Mouse (Mus musculus) small intestine, adult 2 months (tissue): Measurements from ENCODE around the gene Hnrnpk.

ENCODE experiments used
- CTCF ChIP-seq: fragments of 200-500 bp; IDR thresholded peaks from 2 replicates; pipeline ENCODE4 v1.5.1; 2012; ENCODE audit warnings: low read depth, mild to moderate bottlenecking, control low read depth, inconsistent platforms, low read length, moderate library complexity, mixed read lengths; ENCODE audit not compliant: insufficient replicate concordance, insufficient read length; ENCODE audit errors: extremely low read depth
- POLR2A ChIP-seq: fragments of 200-500 bp; IDR thresholded peaks from 2 replicates; pipeline ENCODE4 v1.6.1; 2012; ENCODE audit warnings: low read depth, mild to moderate bottlenecking, control low read depth, inconsistent platforms, low read length, moderate library complexity

- TF ChIP-seq POLR2A (no peak; the same call in 1 of the 2 replicates), CTCF (no peak)
These were observed 416 bp downstream of the Hnrnpk start for GRCm38 (mm10) chr13:58402744-58403110.
